Mouse (Mus musculus): ENCODE measurements around the gene Scyl1. TPM values are rescaled to one million over a fixed set of nuclear protein-coding genes. Genes with fewer than 3 reads are reported as not detected.

Scyl1 gene
- polyA plus RNA-seq, 1 experiment = 8.2 TPM

- Histone ChIP-seq H3K4me3 (replicated peaks) (no peak overlapping the region), H3K27me3 (ENCODE audit: control insufficient read depth) (no peaks in the 10 kb centered on the region), H3K9me3 (ENCODE audit: control insufficient read depth, low read length) (no peaks in the 10 kb centered on the region), H3K36me3 (ENCODE audit: control insufficient read depth) (peaks cover 43% of the 10 kb centered on the region), H3K4me1 (ENCODE audit: control insufficient read depth) (peaks cover 59% of the 10 kb centered on the region)
- TF ChIP-seq TAL1 (IDR thresholded peaks at IDR 0.05; ENCODE audit: low read length) (no peak), GATA1 (IDR thresholded peaks at IDR 0.05; ENCODE audit: low read length) (no peak)
Observed at GRCm38 (mm10) chr19:5793116-5793515, 21.9 kb upstream of the Scyl1 start.

GRCm38 (mm10) chr19:5791329-5791728, 20.1 kb upstream of the Scyl1 start:
- peaks cover 54% of the 10 kb centered on the region for H3K4me1 ChIP-seq (ENCODE audit: control insufficient read depth)
- H3K4me3 ChIP-seq (replicated peaks) = no peak overlapping the region
- peaks cover 25% of the 10 kb centered on the region for H3K36me3 ChIP-seq (ENCODE audit: control insufficient read depth)
- TF ChIP-seq GATA1 (IDR thresholded peaks at IDR 0.05; ENCODE audit: low read length) = no peak
- no peaks in the 10 kb centered on the region for H3K27me3 ChIP-seq (ENCODE audit: control insufficient read depth)
- no peaks in the 10 kb centered on the region for H3K9me3 ChIP-seq (ENCODE audit: control insufficient read depth, low read length)

- TF ChIP-seq TAL1 (IDR thresholded peaks at IDR 0.05; ENCODE audit: low read length) (no peak), GATA1 (IDR thresholded peaks at IDR 0.05; ENCODE audit: low read length) (no peak)
- Histone ChIP-seq H3K4me1 (ENCODE audit: control insufficient read depth) (peaks cover 34% of the 10 kb centered on the region), H3K4me3 (replicated peaks) (no peak overlapping the region), H3K36me3 (ENCODE audit: control insufficient read depth) (peaks cover 4% of the 10 kb centered on the region), H3K27me3 (ENCODE audit: control insufficient read depth) (no peaks in the 10 kb centered on the region), H3K9me3 (ENCODE audit: control insufficient read depth, low read length) (no peaks in the 10 kb centered on the region)
Observed at GRCm38 (mm10) chr19:5789066-5789465, 17.8 kb upstream of the Scyl1 start.

GRCm38 (mm10) chr19:5788620-5789019, 17.4 kb upstream of the Scyl1 start:
- Histone ChIP-seq H3K4me1 (ENCODE audit: control insufficient read depth) (peaks cover 30% of the 10 kb centered on the region), H3K9me3 (ENCODE audit: control insufficient read depth, low read length) (no peaks in the 10 kb centered on the region), H3K4me3 (replicated peaks) (no peak overlapping the region), H3K27me3 (ENCODE audit: control insufficient read depth) (no peaks in the 10 kb centered on the region), H3K36me3 (ENCODE audit: control insufficient read depth) (no peaks in the 10 kb centered on the region)
- no peak for TF ChIP-seq TAL1 (IDR thresholded peaks at IDR 0.05; ENCODE audit: low read length)
- TF ChIP-seq GATA1 (IDR thresholded peaks at IDR 0.05; ENCODE audit: low read length) = no peak

GRCm38 (mm10) chr19:5787920-5788319, 16.7 kb upstream of the Scyl1 start:
- no peak for TF ChIP-seq GATA1 (IDR thresholded peaks at IDR 0.05; ENCODE audit: low read length)
- no peak for TF ChIP-seq TAL1 (IDR thresholded peaks at IDR 0.05; ENCODE audit: low read length)
- Histone ChIP-seq H3K9me3 (ENCODE audit: control insufficient read depth, low read length) (no peaks in the 10 kb centered on the region), H3K4me1 (ENCODE audit: control insufficient read depth) (peaks cover 25% of the 10 kb centered on the region), H3K36me3 (ENCODE audit: control insufficient read depth) (no peaks in the 10 kb centered on the region), H3K4me3 (replicated peaks) (no peak overlapping the region), H3K27me3 (ENCODE audit: control insufficient read depth) (no peaks in the 10 kb centered on the region)

GRCm38 (mm10) chr19:5787128-5787635, 16.0 kb upstream of the Scyl1 start:
- no peaks in the 10 kb centered on the region for H3K36me3 ChIP-seq (ENCODE audit: control insufficient read depth)
- no peaks in the 10 kb centered on the region for H3K27me3 ChIP-seq (ENCODE audit: control insufficient read depth)

GRCm38 (mm10) chr19:5786441-5787114, 15.4 kb upstream of the Scyl1 start:
- Histone ChIP-seq H3K4me3 (replicated peaks) (no peak overlapping the region), H3K4me1 (ENCODE audit: control insufficient read depth) (peaks cover 18% of the 10 kb centered on the region), H3K9me3 (ENCODE audit: control insufficient read depth, low read length) (no peaks in the 10 kb centered on the region), H3K27me3 (ENCODE audit: control insufficient read depth) (no peaks in the 10 kb centered on the region), H3K36me3 (ENCODE audit: control insufficient read depth) (no peaks in the 10 kb centered on the region)
- TF ChIP-seq TAL1 (IDR thresholded peaks at IDR 0.05; ENCODE audit: low read length) (no peak), GATA1 (IDR thresholded peaks at IDR 0.05; ENCODE audit: low read length) (no peak)

More at GRCm38 (mm10) chr19:5787128-5787635, 16.0 kb upstream of the Scyl1 start:
- Histone ChIP-seq H3K4me1 (ENCODE audit: control insufficient read depth) (peaks cover 20% of the 10 kb centered on the region), H3K4me3 (replicated peaks) (no peak overlapping the region), H3K9me3 (ENCODE audit: control insufficient read depth, low read length) (no peaks in the 10 kb centered on the region)
- TF ChIP-seq GATA1 (IDR thresholded peaks at IDR 0.05; ENCODE audit: low read length) = no peak
- no peak for TF ChIP-seq TAL1 (IDR thresholded peaks at IDR 0.05; ENCODE audit: low read length)

GRCm38 (mm10) chr19:5784958-5785577, 13.8 kb upstream of the Scyl1 start:
- H3K4me3 ChIP-seq (replicated peaks) = no peak overlapping the region
- H3K27me3 ChIP-seq (ENCODE audit: control insufficient read depth) = no peaks in the 10 kb centered on the region
- no peaks in the 10 kb centered on the region for H3K9me3 ChIP-seq (ENCODE audit: control insufficient read depth, low read length)
- TF ChIP-seq GATA1 (IDR thresholded peaks at IDR 0.05; ENCODE audit: low read length) = no peak
- TF ChIP-seq TAL1 (IDR thresholded peaks at IDR 0.05; ENCODE audit: low read length) = no peak
- peaks cover 17% of the 10 kb centered on the region for H3K4me1 ChIP-seq (ENCODE audit: control insufficient read depth)
- H3K36me3 ChIP-seq (ENCODE audit: control insufficient read depth) = no peaks in the 10 kb centered on the region

- H3K27me3 ChIP-seq (ENCODE audit: control insufficient read depth) = no peaks in the 10 kb centered on the region
- H3K4me3 ChIP-seq (replicated peaks) = no peak overlapping the region
- TF ChIP-seq TAL1 (IDR thresholded peaks at IDR 0.05; ENCODE audit: low read length) = no peak
- TF ChIP-seq GATA1 (IDR thresholded peaks at IDR 0.05; ENCODE audit: low read length) = no peak
- peaks cover 11% of the 10 kb centered on the region for H3K4me1 ChIP-seq (ENCODE audit: control insufficient read depth)
- H3K9me3 ChIP-seq (ENCODE audit: control insufficient read depth, low read length) = no peaks in the 10 kb centered on the region
- H3K36me3 ChIP-seq (ENCODE audit: control insufficient read depth) = no peaks in the 10 kb centered on the region
Observed at GRCm38 (mm10) chr19:5782121-5782520, 10.9 kb upstream of the Scyl1 start.

Data from erythroblast, embryonic 14.5 days (primary cell).